Mouse (Mus musculus): ENCODE measurements around the gene Ablim2.

GRCm38 (mm10) chr5:35923448-35923847 is 165.8 kb downstream of the Ablim2 start:
- TF ChIP-seq CTCF (IDR thresholded peaks at IDR 0.05; ENCODE audit: insufficient read depth, low read depth, low read length) (no peak), POLR2A (IDR thresholded peaks at IDR 0.05; ENCODE audit: insufficient read depth, low read depth, low read length) (no peak)
